Mouse (Mus musculus): ENCODE data around the gene Col1a2. TPM values are rescaled to one million over a fixed set of nuclear protein-coding genes. Genes with fewer than 3 reads are reported as not detected.

Gene Col1a2
- polyA plus RNA-seq, 1 experiment from 2014 or later, result 51.4 TPM

- no peak for DNase-seq (ENCODE audit: low spot score)
Observed at GRCm38 (mm10) chr6:4583485-4583884, 78.9 kb downstream of the Col1a2 start.

- DNase-seq (ENCODE audit: low spot score), result no peak
Observed at GRCm38 (mm10) chr6:4587946-4588345, 83.3 kb downstream of the Col1a2 start.

DNA sequence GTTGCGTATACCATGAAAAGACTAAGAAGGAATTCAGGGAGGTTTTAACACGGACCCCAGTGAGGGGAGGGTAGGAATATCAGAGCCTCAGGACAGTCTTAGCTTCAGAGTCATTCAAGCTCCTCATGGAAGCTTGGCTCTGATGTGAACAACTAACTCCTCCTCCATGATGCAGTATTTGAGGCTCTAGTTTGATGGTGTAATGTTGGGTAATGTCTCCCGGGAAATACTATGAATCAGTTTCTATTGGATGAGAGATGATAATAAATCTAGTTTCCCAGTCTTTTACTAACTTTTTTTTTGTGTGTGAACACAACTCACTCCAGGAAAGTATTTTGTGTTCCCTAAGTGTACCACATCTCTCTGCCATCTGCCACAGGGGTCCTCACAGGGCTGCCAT is 84.1 kb downstream of the Col1a2 start:
- DNase-seq (ENCODE audit: low spot score), result no peak

- no peak for DNase-seq (ENCODE audit: low spot score)
Observed at GRCm38 (mm10) chr6:4590089-4590488, 85.5 kb downstream of the Col1a2 start.

Other genes starting within 250 kb of the Col1a2 start
- 15.0 and 16.8 TPM in 2 replicates for gene Casd1, start 96.0 kb downstream of the Col1a2 start, polyA plus RNA-seq (2015; fragmentation: Nextera tagmentation; extraction: Ambion mirVana)
- gene Sgce, start 242.4 kb downstream of the Col1a2 start, polyA plus RNA-seq (2015; fragmentation: Nextera tagmentation; extraction: Ambion mirVana), result 9.7 and 10.2 TPM in 2 replicates
- 0.17 and 0.19 TPM in 2 replicates for gene Peg10, start 242.5 kb downstream of the Col1a2 start, polyA plus RNA-seq (2015; fragmentation: Nextera tagmentation; extraction: Ambion mirVana)

All from thymus, postnatal 0 days (tissue).